Mouse (Mus musculus): ENCODE data around the gene Ptprn2. TPM values are rescaled to one million over a fixed set of nuclear protein-coding genes. Genes with fewer than 3 reads are reported as not detected.

The Ptprn2 gene
- polyA plus RNA-seq, 1 experiment from 2014 or later: 0.30 TPM

- Histone ChIP-seq H3K9ac (no peak overlapping the region), H3K4me2 (no peak overlapping the region), H3K36me3 (ENCODE audit: insufficient read depth) (no peaks in the 10 kb centered on the region), H3K27me3 (ENCODE audit: insufficient read depth, low read length) (no peaks in the 10 kb centered on the region), H3K4me3 (ENCODE audit: low read depth, low read length) (no peak overlapping the region), H3K27ac (ENCODE audit: low read depth) (no peak overlapping the region), H3K9me3 (ENCODE audit: low read depth, low read length) (no peaks in the 10 kb centered on the region), H3K4me1 (ENCODE audit: insufficient read depth) (no peaks in the 10 kb centered on the region)
- WGBS: 8% methylated on average over 2 of the region's 2 CpGs
- ATAC-seq (ENCODE audit: insufficient read depth) (peak; percentile 81), DNase-seq (peak; percentile 86)
- peak; percentile 88 for TF ChIP-seq CTCF (IDR thresholded peaks at IDR 0.05; ENCODE audit: low read depth)
Observed at GRCm38 (mm10) chr12:117035243-117035642, 549.7 kb downstream of the Ptprn2 start.

- Histone ChIP-seq H3K4me1 (ENCODE audit: insufficient read depth) (no peaks in the 10 kb centered on the region), H3K9me3 (ENCODE audit: low read depth, low read length) (no peaks in the 10 kb centered on the region), H3K36me3 (ENCODE audit: insufficient read depth) (no peaks in the 10 kb centered on the region), H3K4me3 (ENCODE audit: low read depth, low read length) (no peak overlapping the region), H3K4me2 (no peak overlapping the region), H3K9ac (no peak overlapping the region), H3K27me3 (ENCODE audit: insufficient read depth, low read length) (no peaks in the 10 kb centered on the region), H3K27ac (ENCODE audit: low read depth) (no peak overlapping the region)
- DNase-seq (no peak), ATAC-seq (ENCODE audit: insufficient read depth) (no peak)
- TF ChIP-seq CTCF (IDR thresholded peaks at IDR 0.05; ENCODE audit: low read depth): no peak
- WGBS: 45% methylated on average over 3 of the region's 3 CpGs
Observed at GRCm38 (mm10) chr12:117039411-117039810, 553.9 kb downstream of the Ptprn2 start.

GRCm38 (mm10) chr12:117041409-117041808 lies 555.9 kb downstream of the Ptprn2 start:
- WGBS: 97% methylated on average over 2 of the region's 2 CpGs
- no peak overlapping the region for H3K4me3 ChIP-seq (ENCODE audit: low read depth, low read length)
- DNase-seq (no peak), ATAC-seq (ENCODE audit: insufficient read depth) (no peak)
- no peak overlapping the region for H3K27ac ChIP-seq (ENCODE audit: low read depth)
- H3K4me1 ChIP-seq (ENCODE audit: insufficient read depth): no peaks in the 10 kb centered on the region
- H3K4me2 ChIP-seq: no peak overlapping the region
- H3K9me3 ChIP-seq (ENCODE audit: low read depth, low read length): no peaks in the 10 kb centered on the region
- no peak overlapping the region for H3K9ac ChIP-seq
- H3K36me3 ChIP-seq (ENCODE audit: insufficient read depth): no peaks in the 10 kb centered on the region
- H3K27me3 ChIP-seq (ENCODE audit: insufficient read depth, low read length): no peaks in the 10 kb centered on the region
- no peak for TF ChIP-seq CTCF (IDR thresholded peaks at IDR 0.05; ENCODE audit: low read depth)

- H3K4me1 ChIP-seq (ENCODE audit: insufficient read depth): no peaks in the 10 kb centered on the region
- H3K36me3 ChIP-seq (ENCODE audit: insufficient read depth): no peaks in the 10 kb centered on the region
- no peaks in the 10 kb centered on the region for H3K9me3 ChIP-seq (ENCODE audit: low read depth, low read length)
- 34% methylated on average over 7 of the region's 7 CpGs for WGBS
- TF ChIP-seq CTCF (IDR thresholded peaks at IDR 0.05; ENCODE audit: low read depth): no peak
- H3K4me2 ChIP-seq: no peak overlapping the region
- no peak overlapping the region for H3K4me3 ChIP-seq (ENCODE audit: low read depth, low read length)
- ATAC-seq (ENCODE audit: insufficient read depth): peak; percentile 90
- DNase-seq: peak; percentile 80
- H3K27ac ChIP-seq (ENCODE audit: low read depth): no peak overlapping the region
- H3K27me3 ChIP-seq (ENCODE audit: insufficient read depth, low read length): no peaks in the 10 kb centered on the region
- H3K9ac ChIP-seq: no peak overlapping the region
Observed at GRCm38 (mm10) chr12:117042706-117043105, 557.2 kb downstream of the Ptprn2 start.

GRCm38 (mm10) chr12:117047384-117048251 lies 562.1 kb downstream of the Ptprn2 start:
- Histone ChIP-seq H3K9ac (no peak overlapping the region), H3K36me3 (ENCODE audit: insufficient read depth) (no peaks in the 10 kb centered on the region), H3K9me3 (ENCODE audit: low read depth, low read length) (no peaks in the 10 kb centered on the region), H3K4me1 (ENCODE audit: insufficient read depth) (no peaks in the 10 kb centered on the region), H3K27me3 (ENCODE audit: insufficient read depth, low read length) (no peaks in the 10 kb centered on the region), H3K4me3 (ENCODE audit: low read depth, low read length) (no peak overlapping the region), H3K27ac (ENCODE audit: low read depth) (0 out of 2 replicates have a peak overlapping the region, but pooled peaks have one; percentile 28), H3K4me2 (no peak overlapping the region)
- TF ChIP-seq CTCF (IDR thresholded peaks at IDR 0.05; ENCODE audit: low read depth): no peak
- WGBS: 33% methylated on average over 3 of the region's 3 CpGs
- DNase-seq: no peak
- no peak for ATAC-seq (ENCODE audit: insufficient read depth)

GRCm38 (mm10) chr12:117049829-117050228 lies 564.3 kb downstream of the Ptprn2 start:
- H3K4me2 ChIP-seq: no peak overlapping the region
- DNase-seq (peak; percentile 29), ATAC-seq (ENCODE audit: insufficient read depth) (no peak)
- no peaks in the 10 kb centered on the region for H3K9me3 ChIP-seq (ENCODE audit: low read depth, low read length)
- no peaks in the 10 kb centered on the region for H3K27me3 ChIP-seq (ENCODE audit: insufficient read depth, low read length)
- H3K9ac ChIP-seq: no peak overlapping the region
- no peak overlapping the region for H3K4me3 ChIP-seq (ENCODE audit: low read depth, low read length)
- H3K4me1 ChIP-seq (ENCODE audit: insufficient read depth): no peaks in the 10 kb centered on the region
- TF ChIP-seq CTCF (IDR thresholded peaks at IDR 0.05; ENCODE audit: low read depth): no peak
- H3K36me3 ChIP-seq (ENCODE audit: insufficient read depth): no peaks in the 10 kb centered on the region
- WGBS: 84% methylated on average over 10 of the region's 10 CpGs
- H3K27ac ChIP-seq (ENCODE audit: low read depth): no peak overlapping the region

GRCm38 (mm10) chr12:117053223-117053850 lies 567.8 kb downstream of the Ptprn2 start:
- Histone ChIP-seq H3K4me2 (no peak overlapping the region), H3K4me1 (ENCODE audit: insufficient read depth) (no peaks in the 10 kb centered on the region), H3K27ac (ENCODE audit: low read depth) (no peak overlapping the region), H3K36me3 (ENCODE audit: insufficient read depth) (no peaks in the 10 kb centered on the region), H3K9ac (no peak overlapping the region), H3K9me3 (ENCODE audit: low read depth, low read length) (no peaks in the 10 kb centered on the region), H3K4me3 (ENCODE audit: low read depth, low read length) (no peak overlapping the region), H3K27me3 (ENCODE audit: insufficient read depth, low read length) (no peaks in the 10 kb centered on the region)
- TF ChIP-seq CTCF (IDR thresholded peaks at IDR 0.05; ENCODE audit: low read depth): no peak
- DNase-seq: no peak
- 69% methylated on average over 9 of the region's 9 CpGs for WGBS
- ATAC-seq (ENCODE audit: insufficient read depth): no peak

Measured in lung, embryonic 14.5 days (tissue).